Mouse (Mus musculus) liver, embryonic 16.5 days (tissue): ENCODE measurements around the gene Bbip1. TPM values are rescaled to one million over a fixed set of nuclear protein-coding genes. Genes with fewer than 3 reads are reported as not detected.

Experiments
- polyA plus RNA-seq: library from polyadenylated mRNA; unstranded; fragments of >200 nt; fragmentation: Nextera tagmentation; extraction: Ambion mirVana; gene quantifications from 2 replicates; pipeline ENCODE4 v1.2.1, GENCODE M21; 2015

Gene Bbip1
- polyA plus RNA-seq, 1 experiment from 2014 or later: 33.8 TPM

Other genes starting within 250 kb of the Bbip1 start
- gene Pdcd4, start 52.4 kb downstream of the Bbip1 start, polyA plus RNA-seq: 21.5 TPM in 2 replicates
- gene Shoc2, start 321 bp downstream of the Bbip1 start, polyA plus RNA-seq: 16.6 TPM in 2 replicates
- gene Adra2a, start 99.5 kb upstream of the Bbip1 start, polyA plus RNA-seq: 0.02 TPM in 1 of 2 replicates, not detected in the other